Comparison of ENCODE assay signal across 8 mouse cellular contexts in genomic region chr1:133908659-133909575, GRCm38 (mm10). TPM values are rescaled to one million over a fixed set of nuclear protein-coding genes. Genes with fewer than 3 reads are reported as not detected.
DNase-seq lines count a peak whose midpoint lies in the region; ATAC-seq lines count a peak whose summit lies in the region.

No protein-coding gene starts in this region.

- H3K27ac ChIP-seq in intestine, embryonic 15.5 days = peak overlapping the region; percentile 75
- H3K27ac ChIP-seq in liver, embryonic 13.5 days = no peak overlapping the region
- no peak overlapping the region for H3K27ac ChIP-seq in neural tube, embryonic 12.5 days

- H3K4me3 ChIP-seq in megakaryocyte, embryonic 14.5 days (replicated peaks) = peak overlapping the region; percentile 88
- peak overlapping the region; percentile 37 for H3K4me3 ChIP-seq in intestine, embryonic 15.5 days (replicated peaks)
- H3K4me3 ChIP-seq in liver, embryonic 13.5 days (replicated peaks) = peak overlapping the region; percentile 51
- H3K4me3 ChIP-seq in neural tube, embryonic 12.5 days = peak overlapping the region; percentile 37

- no peak for ATAC-seq in megakaryocyte, adult 5-6 weeks (ENCODE audit: poor library complexity, severe bottlenecking)
- peak; percentile 54 for ATAC-seq in cerebellum, adult (ENCODE audit: insufficient number of reproducible peaks, low FRiP score, low TSS enrichment)
- ATAC-seq in intestine, embryonic 15.5 days = peak; percentile 59
- peak; percentile 33; the same call in 1 of the 2 replicates for ATAC-seq in liver, embryonic 13.5 days (ENCODE audit: low read depth)
- peak; percentile 14; the same call in 1 of the 2 replicates for ATAC-seq in neural tube, embryonic 12.5 days (ENCODE audit: low FRiP score, low read depth)

- H3K9me3 ChIP-seq in megakaryocyte, embryonic 14.5 days = no peaks in the 10 kb centered on the region
- no peaks in the 10 kb centered on the region for H3K9me3 ChIP-seq in intestine, embryonic 15.5 days
- no peaks in the 10 kb centered on the region for H3K9me3 ChIP-seq in liver, embryonic 13.5 days (replicated peaks)
- H3K9me3 ChIP-seq in neural tube, embryonic 12.5 days = no peaks in the 10 kb centered on the region

- WGBS in intestine, embryonic 15.5 days = 12% methylated on average over 27 of the region's 27 CpGs
- WGBS in liver, embryonic 13.5 days (ENCODE audit: insufficient replicate concordance) = 13% methylated on average over 27 of the region's 27 CpGs
- WGBS in neural tube, embryonic 12.5 days = 17% methylated on average over 27 of the region's 27 CpGs

- no peaks in the 10 kb centered on the region for H3K36me3 ChIP-seq in megakaryocyte, embryonic 14.5 days (replicated peaks; ENCODE audit: low read length)
- H3K36me3 ChIP-seq in intestine, embryonic 15.5 days = no peaks in the 10 kb centered on the region
- no peaks in the 10 kb centered on the region for H3K36me3 ChIP-seq in liver, embryonic 13.5 days
- H3K36me3 ChIP-seq in neural tube, embryonic 12.5 days = no peaks in the 10 kb centered on the region

- peak overlapping the region; percentile 52 for H3K9ac ChIP-seq in intestine, embryonic 15.5 days
- H3K9ac ChIP-seq in liver, embryonic 13.5 days = peak overlapping the region; percentile 66
- H3K9ac ChIP-seq in neural tube, embryonic 12.5 days = peak overlapping the region; percentile 36

- DNase-seq in gastrocnemius, adult 18-20 months (ENCODE audit: low spot score) = peak; percentile 46
- no peak for DNase-seq in liver, embryonic 13.5 days
- DNase-seq in ovary, postnatal 36 days (ENCODE audit: low spot score) = no peak

- H3K27me3 ChIP-seq in megakaryocyte, embryonic 14.5 days (replicated peaks) = peaks cover 65% of the 10 kb centered on the region
- no peaks in the 10 kb centered on the region for H3K27me3 ChIP-seq in intestine, embryonic 15.5 days (replicated peaks)
- H3K27me3 ChIP-seq in liver, embryonic 13.5 days = peaks cover 63% of the 10 kb centered on the region
- H3K27me3 ChIP-seq in neural tube, embryonic 12.5 days (replicated peaks) = 0 out of 2 replicates have a peak, but pooled peaks cover 6% of the 10 kb centered on the region

- peak overlapping the region; percentile 82 for H3K4me2 ChIP-seq in intestine, embryonic 15.5 days (replicated peaks)
- peak overlapping the region; percentile 79 for H3K4me2 ChIP-seq in liver, embryonic 13.5 days
- peak overlapping the region; percentile 83 for H3K4me2 ChIP-seq in neural tube, embryonic 12.5 days (replicated peaks)

- H3K4me1 ChIP-seq in megakaryocyte, embryonic 14.5 days = peaks cover 47% of the 10 kb centered on the region
- peaks cover 18% of the 10 kb centered on the region for H3K4me1 ChIP-seq in intestine, embryonic 15.5 days (replicated peaks)
- peaks cover 25% of the 10 kb centered on the region for H3K4me1 ChIP-seq in liver, embryonic 13.5 days (replicated peaks)
- H3K4me1 ChIP-seq in neural tube, embryonic 12.5 days = peaks cover 28% of the 10 kb centered on the region

RNA-seq across cellular contexts. Expression of gene Optc, which starts 1.1 kb away (rescaled TPM):
- not detected in 2 replicates for polyA plus RNA-seq in megakaryocyte, embryonic 14.5 days (2012; ENCODE audit: insufficient read depth, low replicate concordance)
- not detected in 2 replicates for total RNA-seq in megakaryocyte, adult 5-6 weeks (2015)
- not detected in 2 replicates for total RNA-seq in megakaryocyte, adult 5-6 weeks (2017)
- under 1 TPM in 1 of 2 experiments, not detected in 1; 0.19 TPM for total RNA-seq in gastrocnemius, adult 18-20 months (2021)
- 1.2 TPM in 2 replicates for polyA plus RNA-seq in intestine, embryonic 15.5 days (2015; fragmentation: Nextera tagmentation; extraction: Ambion mirVana)
- polyA plus RNA-seq in liver, embryonic 13.5 days (2015; fragmentation: Nextera tagmentation; extraction: Ambion mirVana) = 0.07 and 0.22 TPM in 2 replicates
- polyA plus RNA-seq in neural tube, embryonic 12.5 days (2016; fragmentation: Nextera tagmentation; extraction: Ambion mirVana) = 2.1 and 2.9 TPM in 2 replicates

RNA-seq across cellular contexts. Expression of gene Prelp, which starts 12.3 kb away (rescaled TPM):
- not detected in 2 replicates for polyA plus RNA-seq in megakaryocyte, embryonic 14.5 days (2012; ENCODE audit: insufficient read depth, low replicate concordance)
- 0.21 and 0.33 TPM in 2 replicates for total RNA-seq in megakaryocyte, adult 5-6 weeks (2015)
- 0.11 TPM in 1 of 2 replicates, not detected in the other for total RNA-seq in megakaryocyte, adult 5-6 weeks (2017)
- 10 to 100 TPM; 17.6 to 37.2 TPM for total RNA-seq in gastrocnemius, adult 18-20 months (2021)
- polyA plus RNA-seq in intestine, embryonic 15.5 days (2015; fragmentation: Nextera tagmentation; extraction: Ambion mirVana) = 2.3 and 2.8 TPM in 2 replicates
- 1.7 and 2.6 TPM in 2 replicates for polyA plus RNA-seq in liver, embryonic 13.5 days (2015; fragmentation: Nextera tagmentation; extraction: Ambion mirVana)
- 3.5 and 4.9 TPM in 2 replicates for polyA plus RNA-seq in neural tube, embryonic 12.5 days (2016; fragmentation: Nextera tagmentation; extraction: Ambion mirVana)

Comparison
In these comparisons a context has a peak if more than half of its experiments do, and no peak if none do; other contexts are left out.
1. H3K4me3 ChIP-seq: peak in every context shown above with its lines; median percentile 88 in megakaryocyte, embryonic 14.5 days; 51 in liver, embryonic 13.5 days; 37 in intestine, embryonic 15.5 days; 37 in neural tube, embryonic 12.5 days.